Mouse (Mus musculus) E14TG2a.4 (cell line): ENCODE measurements at regions not wholly inside any gene's neighbourhood (a gene's known extent, or its start where the extent isn't known, plus 50 kb on each side); places are given as distances from the start of the nearest gene placed in this dataset.

Source experiments
- H3K27me3 ChIP-seq: 2 replicates; pipeline ENCODE4 v1.6.1; 2014; ENCODE audit warnings: low read length, control low read depth; ENCODE audit not compliant: insufficient read depth
- H3K36me3 ChIP-seq: 2 replicates; pipeline ENCODE4 v1.6.1; 2014; ENCODE audit warnings: low read length, control low read depth; ENCODE audit not compliant: insufficient read depth
- H3K4me1 ChIP-seq: replicated peaks from 2 replicates; pipeline ENCODE4 v1.6.1; 2014; ENCODE audit warnings: low read depth, low read length, control low read depth
- H3K4me3 ChIP-seq: replicated peaks from 2 replicates; pipeline ENCODE4 v1.5.1; 2014; ENCODE audit warnings: mild to moderate bottlenecking, low read length
- H3K9me3 ChIP-seq: 2 replicates; pipeline ENCODE4 v1.6.1; 2014; ENCODE audit warnings: low read length, control low read depth
- CTCF ChIP-seq: conservative IDR thresholded peaks from 2 replicates; pipeline ENCODE4 v1.5.1; 2014; ENCODE audit warnings: low read length
- NANOG ChIP-seq: IDR thresholded peaks from 2 replicates; pipeline ENCODE4 v1.6.1; 2014; ENCODE audit warnings: borderline replicate concordance, low read length, mixed read lengths
- POU5F1 ChIP-seq: IDR thresholded peaks from 2 replicates; pipeline ENCODE4 v1.6.1; 2014; ENCODE audit warnings: low read length, borderline replicate concordance

DNA sequence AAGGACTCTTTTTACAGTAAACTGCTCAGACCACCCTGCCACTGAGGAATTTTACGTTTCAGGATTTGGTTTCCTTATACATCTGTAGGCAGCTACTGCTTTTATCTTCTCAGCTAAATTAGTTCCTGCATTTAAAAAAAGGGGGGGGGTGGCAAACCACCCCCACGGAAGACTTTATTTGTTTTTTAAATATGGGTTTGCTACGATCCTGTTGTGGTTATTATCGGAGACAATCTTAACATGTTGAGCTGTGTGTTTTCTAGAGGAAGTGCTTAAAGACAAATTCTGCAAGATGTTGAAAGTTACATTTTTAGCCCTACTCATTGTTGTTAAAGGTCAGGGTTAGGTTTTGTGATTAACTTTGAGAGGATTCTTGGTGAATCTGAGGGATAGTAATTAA, 216.1 kb upstream of the Rasa1 start:
- H3K4me1 ChIP-seq, result peaks cover 3% of the 10 kb centered on the region; the same call in 1 of the 2 replicates
- no peaks in the 10 kb centered on the region for H3K36me3 ChIP-seq
- no peak overlapping the region for H3K4me3 ChIP-seq
- TF ChIP-seq CTCF, result no peak
- no peak for TF ChIP-seq NANOG
- no peaks in the 10 kb centered on the region for H3K27me3 ChIP-seq
- no peaks in the 10 kb centered on the region for H3K9me3 ChIP-seq

DNA sequence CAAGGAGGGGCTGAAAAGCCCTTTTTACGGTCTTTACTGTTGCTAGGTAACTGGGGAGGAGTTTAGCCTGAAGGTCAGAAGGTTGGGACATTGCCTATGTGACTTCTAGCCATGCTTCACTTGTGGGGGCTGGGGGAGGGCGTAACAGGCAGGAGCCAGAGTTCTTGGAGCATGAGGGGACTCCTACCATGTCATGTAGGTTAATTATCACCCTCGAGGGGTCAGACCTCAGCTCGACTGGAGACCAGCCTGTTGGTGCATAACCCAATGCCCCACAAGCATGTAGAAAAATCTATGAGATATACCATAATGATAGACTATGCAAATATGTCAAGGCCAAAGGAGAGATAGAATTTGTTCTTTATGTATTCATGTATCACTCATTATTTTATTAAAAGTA, 215.1 kb upstream of the Rasa1 start:
- no peaks in the 10 kb centered on the region for H3K36me3 ChIP-seq
- TF ChIP-seq NANOG (no peak), CTCF (no peak), POU5F1 (no peak)
- H3K9me3 ChIP-seq, result no peaks in the 10 kb centered on the region
- no peaks in the 10 kb centered on the region for H3K27me3 ChIP-seq
- H3K4me1 ChIP-seq, result peaks cover 3% of the 10 kb centered on the region; the same call in 1 of the 2 replicates
- no peak overlapping the region for H3K4me3 ChIP-seq

DNA sequence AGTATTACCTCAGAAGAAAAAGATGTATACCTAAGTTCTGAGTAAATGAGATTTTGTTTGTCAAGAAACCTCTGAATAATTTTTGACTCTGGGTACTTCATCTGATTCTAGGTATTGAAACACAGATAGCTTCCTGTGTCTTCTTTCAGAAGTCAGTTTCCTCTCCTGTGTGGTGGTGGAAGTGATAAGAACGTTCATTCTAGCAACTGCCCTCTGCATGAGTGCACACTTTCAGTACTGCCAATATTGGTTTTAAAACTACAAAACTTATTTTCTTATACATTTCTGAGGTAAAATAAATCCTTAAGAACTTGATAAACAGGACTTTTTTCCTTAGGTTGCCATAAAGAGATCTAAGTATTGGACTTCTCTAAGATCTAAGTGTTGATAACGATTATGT, 209.8 kb upstream of the Rasa1 start:
- H3K36me3 ChIP-seq, result no peaks in the 10 kb centered on the region
- no peak for TF ChIP-seq POU5F1
- no peak for TF ChIP-seq NANOG
- TF ChIP-seq CTCF, result no peak
- H3K4me3 ChIP-seq, result no peak overlapping the region
- peaks cover 11% of the 10 kb centered on the region; the same call in 1 of the 2 replicates for H3K9me3 ChIP-seq
- no peaks in the 10 kb centered on the region; the same call in 1 of the 2 replicates for H3K4me1 ChIP-seq
- H3K27me3 ChIP-seq, result no peaks in the 10 kb centered on the region

DNA sequence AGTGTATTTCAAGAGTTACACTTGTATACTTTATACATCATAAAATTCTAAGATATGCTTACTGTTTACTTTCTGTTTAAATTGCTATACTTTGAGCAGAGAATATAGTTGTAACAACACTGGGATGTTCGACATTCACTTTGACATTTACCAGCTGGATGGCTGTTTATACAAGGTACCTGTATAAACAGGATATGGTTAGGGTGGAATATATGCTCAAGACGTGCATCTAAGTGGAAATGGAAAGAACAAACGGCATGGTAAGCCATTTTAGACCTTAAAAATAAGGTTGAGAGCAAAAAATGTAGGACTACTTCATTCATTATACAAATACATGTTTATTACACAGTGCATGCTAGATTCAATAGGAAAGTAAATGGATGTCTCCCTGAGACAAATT, 195.9 kb upstream of the Rasa1 start:
- Histone ChIP-seq H3K27me3 (no peaks in the 10 kb centered on the region), H3K9me3 (no peaks in the 10 kb centered on the region), H3K4me1 (no peaks in the 10 kb centered on the region), H3K4me3 (no peak overlapping the region), H3K36me3 (no peaks in the 10 kb centered on the region)
- TF ChIP-seq NANOG (no peak), POU5F1 (no peak), CTCF (no peak)

DNA sequence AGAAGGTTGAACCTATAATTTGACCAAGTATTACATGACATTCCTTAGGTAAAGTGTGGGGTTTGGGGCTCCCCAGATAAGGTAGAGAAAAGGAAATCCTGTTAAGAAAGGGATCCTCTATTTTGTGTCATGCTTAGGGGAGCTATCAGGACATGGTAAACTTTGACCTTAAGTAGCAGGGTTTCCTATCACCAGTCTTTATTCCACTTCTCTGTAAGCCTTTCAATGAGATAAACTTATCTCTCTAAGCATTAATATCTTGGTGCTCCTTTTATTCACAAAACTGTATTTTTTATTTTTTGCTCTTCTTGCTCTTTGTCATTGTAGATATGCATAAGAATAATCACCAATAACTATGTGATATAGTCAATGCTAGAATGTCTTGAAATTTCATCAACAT, 194.4 kb upstream of the Rasa1 start:
- no peak overlapping the region for H3K4me3 ChIP-seq
- H3K36me3 ChIP-seq, result no peaks in the 10 kb centered on the region
- TF ChIP-seq CTCF (no peak), POU5F1 (no peak), NANOG (no peak)

DNA sequence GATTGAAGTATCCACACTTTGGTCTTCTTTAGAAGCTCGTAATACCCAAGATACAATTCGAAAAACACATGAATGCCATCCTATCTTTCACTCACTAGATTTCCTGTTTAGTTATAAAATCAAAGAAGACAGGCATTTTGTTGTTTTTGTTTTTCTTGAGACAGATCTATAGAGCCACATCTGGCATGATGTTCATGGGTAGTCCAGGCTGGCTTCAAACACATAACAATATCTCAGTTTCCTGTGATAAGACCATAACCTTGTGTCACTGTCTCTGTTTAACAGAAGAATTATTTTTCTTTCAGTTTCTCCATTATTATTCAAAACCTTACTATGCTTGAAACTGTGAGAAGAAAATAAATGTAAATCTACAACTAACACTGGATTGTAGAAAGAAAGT, 190.5 kb upstream of the Rasa1 start:
- Histone ChIP-seq H3K4me3 (no peak overlapping the region), H3K27me3 (no peaks in the 10 kb centered on the region), H3K4me1 (no peaks in the 10 kb centered on the region), H3K36me3 (no peaks in the 10 kb centered on the region), H3K9me3 (no peaks in the 10 kb centered on the region)
- TF ChIP-seq CTCF, result no peak
- TF ChIP-seq POU5F1, result no peak
- no peak for TF ChIP-seq NANOG

More for the DNA sequence above, 194.4 kb upstream of the Rasa1 start:
- H3K9me3 ChIP-seq, result no peaks in the 10 kb centered on the region
- H3K4me1 ChIP-seq, result no peaks in the 10 kb centered on the region
- H3K27me3 ChIP-seq, result no peaks in the 10 kb centered on the region

DNA sequence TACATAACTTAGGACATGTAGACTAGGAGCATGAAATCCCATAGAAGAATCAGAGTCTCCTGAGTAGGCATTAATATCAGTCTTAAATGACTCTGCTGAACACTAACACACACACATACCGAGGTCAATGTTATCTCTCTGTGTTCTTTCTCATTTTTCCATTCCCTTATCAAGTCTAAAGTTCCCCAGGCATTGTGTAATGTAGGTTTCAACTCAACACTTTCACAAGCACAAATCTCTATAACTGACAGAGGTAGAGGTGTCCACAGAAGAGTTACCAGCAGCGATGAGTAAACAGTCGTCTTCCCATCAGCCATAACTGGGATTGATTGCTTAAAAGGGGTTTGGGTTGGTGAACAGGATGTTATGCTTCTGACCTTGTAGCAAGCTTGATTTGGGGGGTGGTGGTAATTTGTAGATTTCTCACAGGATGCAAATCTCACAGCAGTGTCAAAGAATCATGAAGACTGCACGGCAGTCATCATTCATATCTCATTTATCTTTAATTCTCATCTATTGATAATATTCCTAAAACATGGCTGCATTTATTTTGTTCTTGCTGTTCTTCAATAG, 187.4 kb upstream of the Rasa1 start:
- no peak for TF ChIP-seq POU5F1
- TF ChIP-seq NANOG, result no peak
- TF ChIP-seq CTCF, result no peak
- H3K27me3 ChIP-seq, result no peaks in the 10 kb centered on the region

DNA sequence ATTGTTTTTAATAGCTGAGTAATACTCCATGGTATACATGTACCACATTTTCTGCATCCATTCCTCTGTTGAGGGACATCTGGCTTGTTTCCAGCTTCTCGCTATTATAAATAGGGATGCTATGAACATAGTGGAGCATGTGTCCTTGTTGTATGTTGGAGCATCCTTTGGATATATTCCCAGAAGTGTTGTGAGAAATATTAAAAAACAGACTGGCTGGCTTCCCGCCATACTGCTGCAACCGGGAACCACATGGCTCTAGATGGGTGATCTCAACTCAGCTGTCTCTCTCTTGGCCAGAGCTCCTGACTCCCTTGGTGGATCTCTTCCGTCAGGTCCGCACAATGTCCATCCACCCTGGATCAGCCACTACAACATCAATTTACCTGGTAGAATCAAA, 182.4 kb upstream of the Rasa1 start:
- Histone ChIP-seq H3K4me1 (no peaks in the 10 kb centered on the region), H3K9me3 (no peaks in the 10 kb centered on the region), H3K27me3 (no peaks in the 10 kb centered on the region), H3K36me3 (no peaks in the 10 kb centered on the region), H3K4me3 (no peak overlapping the region)
- TF ChIP-seq NANOG (no peak), POU5F1 (no peak), CTCF (no peak)

More for the DNA sequence above, 187.4 kb upstream of the Rasa1 start:
- no peaks in the 10 kb centered on the region for H3K9me3 ChIP-seq
- H3K4me1 ChIP-seq, result no peaks in the 10 kb centered on the region
- H3K4me3 ChIP-seq, result no peak overlapping the region
- H3K36me3 ChIP-seq, result no peaks in the 10 kb centered on the region

DNA sequence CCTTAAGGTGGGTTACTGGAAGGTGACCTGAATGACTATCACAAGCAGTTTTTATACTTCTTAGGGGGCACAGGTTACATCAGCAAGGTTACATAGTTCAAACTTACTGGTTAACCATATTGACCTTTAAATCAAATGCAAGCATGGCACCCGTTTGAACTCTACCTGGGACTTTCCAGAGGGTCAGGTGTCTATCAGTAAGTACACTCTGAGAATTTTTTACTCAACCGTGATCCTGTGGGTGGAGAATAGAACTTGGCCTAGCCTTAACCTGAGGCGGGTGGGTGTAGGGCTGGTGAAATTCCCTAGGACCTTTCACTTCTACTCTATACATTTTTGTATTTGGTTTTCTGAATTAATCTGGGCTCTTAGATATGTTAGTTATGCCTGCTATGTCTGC, 170.5 kb upstream of the Rasa1 start:
- Histone ChIP-seq H3K36me3 (no peaks in the 10 kb centered on the region), H3K27me3 (no peaks in the 10 kb centered on the region), H3K4me3 (no peak overlapping the region), H3K4me1 (no peaks in the 10 kb centered on the region), H3K9me3 (peaks cover 14% of the 10 kb centered on the region)
- TF ChIP-seq POU5F1 (no peak), NANOG (no peak), CTCF (no peak)
